15 mouse cellular contexts compared by ENCODE assay signal in genomic region chr8:26750120-26750519, GRCm38 (mm10).
"Had no signal": no experiment of that assay in that cellular context is flagged by ENCODE, and none has a peak within 500 bp of the region (broad histone marks: within the 10 kb centered on the region; RNA-seq: fewer than 3 reads in every experiment).

No protein-coding gene starts in this region.

- H3K27ac ChIP-seq: midbrain, embryonic 10.5 days; midbrain, embryonic 12.5 days; neural tube, embryonic 12.5 days; stomach, embryonic 15.5 days; stomach, postnatal 0 days had no signal

- H3K9ac ChIP-seq: lung, embryonic 14.5 days; midbrain, embryonic 12.5 days; neural tube, embryonic 12.5 days; stomach, embryonic 15.5 days had no signal

- H3K4me3 ChIP-seq: midbrain, embryonic 10.5 days; midbrain, embryonic 12.5 days; neural tube, embryonic 12.5 days; stomach, embryonic 15.5 days had no signal

- H3K27me3 ChIP-seq: midbrain, embryonic 12.5 days had no signal

- H3K9me3 ChIP-seq: midbrain, embryonic 10.5 days; midbrain, embryonic 12.5 days; neural tube, embryonic 12.5 days; stomach, embryonic 15.5 days had no signal

- DNase-seq: lung, adult 18-20 months; lung, postnatal 10 days; lung, postnatal 4 days; midbrain, embryonic 14.5 days; right cerebral cortex, postnatal 14 days; thymus, adult 2 months; thymus, postnatal 25 days; thymus, postnatal 4 days had no signal

- H3K4me2 ChIP-seq: lung, embryonic 14.5 days; midbrain, embryonic 12.5 days; neural tube, embryonic 12.5 days; stomach, embryonic 15.5 days had no signal

- ATAC-seq: midbrain, embryonic 16.5 days had no signal

- H3K36me3 ChIP-seq: midbrain, embryonic 10.5 days; midbrain, embryonic 12.5 days; neural tube, embryonic 12.5 days; stomach, embryonic 15.5 days had no signal
